Mouse (Mus musculus) stomach, postnatal 0 days (tissue): ENCODE results near the gene Psmd11.

Experiments used
- CTCF ChIP-seq: IDR thresholded peaks from 2 replicates; pipeline ENCODE4 v1.5.1; 2016; ENCODE audit warnings: antibody characterized with exemption, low read depth, mild to moderate bottlenecking, moderate library complexity
- EP300 ChIP-seq: optimal IDR thresholded peaks from 2 replicates; pipeline ENCODE3; 2016; ENCODE audit warnings: antibody characterized with exemption

GRCm38 (mm10) chr11:80482347-80482746, 53.9 kb downstream of the Psmd11 start:
- TF ChIP-seq CTCF (no peak), EP300 (no peak)
